Mouse (Mus musculus): ENCODE measurements around the gene Slc32a1.
A peak's percentile ranks its signal among the peaks of the same experiment; 100 is the strongest.

GRCm38 (mm10) chr2:158652985-158653384, 42.4 kb downstream of the Slc32a1 start:
- TF ChIP-seq CTCF (conservative IDR thresholded peaks at IDR 0.05; ENCODE audit: low read length), result peak; percentile 68
- TF ChIP-seq NANOG (IDR thresholded peaks at IDR 0.05; ENCODE audit: borderline replicate concordance, low read length), result no peak
- TF ChIP-seq POU5F1 (IDR thresholded peaks at IDR 0.05; ENCODE audit: borderline replicate concordance, low read length), result no peak
